Mouse (Mus musculus) kidney, adult 2 months (tissue): ENCODE results near the gene Hipk2.

Experiments
- CTCF ChIP-seq: fragments of 200-500 bp; conservative IDR thresholded peaks from 2 replicates; pipeline ENCODE4 v1.5.1; 2011; ENCODE audit warnings: low read depth, mild to moderate bottlenecking, control low read depth, low read length, moderate library complexity, mixed read lengths; ENCODE audit not compliant: insufficient read depth, insufficient read length
- POLR2A ChIP-seq: fragments of 200-500 bp; IDR thresholded peaks from one replicate; pipeline ENCODE4 v1.6.1; 2011; ENCODE audit warnings: low read depth, low read length, control low read depth

DNA sequence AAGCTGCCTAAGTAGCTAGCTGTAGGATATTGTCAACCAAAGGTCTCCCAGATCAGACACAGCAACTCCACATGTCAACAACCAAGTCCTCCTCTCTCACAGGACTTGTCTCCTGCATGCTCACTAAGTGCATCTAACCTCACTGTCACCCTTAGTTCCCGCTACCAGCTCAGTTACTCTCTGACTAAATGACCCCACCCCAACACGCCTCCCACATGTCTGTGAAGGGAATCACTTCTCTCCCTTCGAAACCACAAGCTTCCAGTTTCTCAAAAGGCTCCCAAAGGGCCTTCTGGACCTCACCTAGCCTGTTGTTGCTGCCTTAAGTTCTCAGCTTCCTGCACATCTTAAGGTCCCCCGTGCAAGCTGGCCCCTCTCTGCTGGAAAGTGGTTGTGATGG, 25.2 kb upstream of the Hipk2 start:
- no peak for TF ChIP-seq CTCF
- TF ChIP-seq POLR2A: no peak
